ENCODE assay signal across 10 mouse cellular contexts in the genomic region with DNA sequence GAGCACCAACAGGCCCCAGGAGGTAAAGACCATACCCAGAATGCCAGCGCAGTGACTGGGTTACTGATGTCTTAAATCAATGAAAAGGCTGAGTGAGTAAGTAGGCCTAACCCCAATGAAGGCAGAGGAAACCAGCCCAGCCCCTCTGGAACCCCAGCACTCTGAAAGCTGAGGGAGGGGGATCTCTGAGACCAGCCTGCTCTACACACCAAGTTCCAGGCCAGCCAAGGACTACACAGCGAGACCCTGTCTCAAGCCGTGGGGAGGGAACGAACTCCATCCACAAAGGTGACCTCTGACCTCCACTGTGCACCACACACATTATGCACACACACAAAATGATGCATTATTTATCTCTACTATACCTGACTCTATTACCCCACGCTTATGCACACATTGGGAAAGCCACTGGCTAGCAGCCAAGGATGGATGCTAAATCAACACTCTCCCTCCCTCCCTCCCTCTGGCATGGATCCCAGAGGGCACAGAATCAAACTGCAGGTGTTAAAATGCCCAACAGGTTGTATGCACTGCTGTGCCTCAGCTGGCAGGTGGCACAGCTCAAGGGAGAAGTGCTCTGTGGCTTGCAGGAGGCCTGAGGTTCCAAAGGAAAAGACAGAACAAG. TPM values are rescaled to one million over a fixed set of nuclear protein-coding genes. Genes with fewer than 3 reads are reported as not detected.
A peak's percentile ranks its signal among the peaks of the same experiment; 100 is the strongest.
DNase-seq lines count a peak whose midpoint lies in the region; ATAC-seq and TF ChIP-seq lines count a peak whose summit lies in the region.
"Had no signal": no experiment of that assay in that cellular context is flagged by ENCODE, and none has a peak within 500 bp of the region (broad histone marks: within the 10 kb centered on the region; RNA-seq: fewer than 3 reads in every experiment).

No protein-coding gene starts in this region.

- no peaks in the 10 kb centered on the region for H3K36me3 ChIP-seq in neural tube, embryonic 11.5 days (ENCODE audit: control insufficient read depth, insufficient read depth, low read length)
- no peaks in the 10 kb centered on the region for H3K36me3 ChIP-seq in neural tube, embryonic 15.5 days
- no peaks in the 10 kb centered on the region for H3K36me3 ChIP-seq in forebrain, postnatal 0 days (ENCODE audit: insufficient read depth)
- H3K36me3 ChIP-seq in liver, embryonic 12.5 days = no peaks in the 10 kb centered on the region
- H3K36me3 ChIP-seq in stomach, embryonic 15.5 days = no peaks in the 10 kb centered on the region

- no peak overlapping the region for H3K4me2 ChIP-seq in neural tube, embryonic 11.5 days (ENCODE audit: low read depth)
- H3K4me2 ChIP-seq in neural tube, embryonic 15.5 days = no peak overlapping the region
- H3K4me2 ChIP-seq in forebrain, postnatal 0 days (ENCODE audit: low read depth) = no peak overlapping the region
- no peak overlapping the region for H3K4me2 ChIP-seq in liver, embryonic 12.5 days
- H3K4me2 ChIP-seq in stomach, embryonic 15.5 days = no peak overlapping the region
- H3K4me2 ChIP-seq: heart, embryonic 11.5 days had no signal

- H3K4me3 ChIP-seq in neural tube, embryonic 11.5 days (ENCODE audit: low read depth, low read length) = no peak overlapping the region
- no peak overlapping the region for H3K4me3 ChIP-seq in neural tube, embryonic 15.5 days (replicated peaks)
- H3K4me3 ChIP-seq in forebrain, postnatal 0 days (ENCODE audit: low read depth, low read length) = no peak overlapping the region
- H3K4me3 ChIP-seq in liver, embryonic 12.5 days = no peak overlapping the region
- H3K4me3 ChIP-seq in stomach, embryonic 15.5 days (replicated peaks) = no peak overlapping the region

- H3K9me3 ChIP-seq in neural tube, embryonic 11.5 days (ENCODE audit: control insufficient read depth, low read length) = no peaks in the 10 kb centered on the region
- no peaks in the 10 kb centered on the region for H3K9me3 ChIP-seq in neural tube, embryonic 15.5 days (replicated peaks)
- H3K9me3 ChIP-seq in forebrain, postnatal 0 days (ENCODE audit: low read length) = no peaks in the 10 kb centered on the region
- H3K9me3 ChIP-seq in liver, embryonic 12.5 days (replicated peaks) = no peaks in the 10 kb centered on the region
- H3K9me3 ChIP-seq in stomach, embryonic 15.5 days = no peaks in the 10 kb centered on the region

- no peak for DNase-seq in neural tube, embryonic 11.5 days (ENCODE audit: low spot score)
- DNase-seq in forebrain, postnatal 0 days = peak; percentile 24
- DNase-seq in ovary, postnatal 10 days (ENCODE audit: low spot score) = no peak
- no peak for DNase-seq in layer of hippocampus, postnatal 25 days (ENCODE audit: extremely low spot score in 1 of 2, low spot score in 1 of 2)
- no peak for DNase-seq in left cerebral cortex, adult 18-20 months (ENCODE audit: low spot score in 2 of 2)

- peak; percentile 46 for ATAC-seq in neural tube, embryonic 11.5 days (ENCODE audit: insufficient read depth, low FRiP score, low TSS enrichment)
- ATAC-seq in neural tube, embryonic 15.5 days (ENCODE audit: low FRiP score) = no peak
- ATAC-seq in forebrain, postnatal 0 days = no peak
- peak; percentile 66 for ATAC-seq in liver, embryonic 12.5 days
- ATAC-seq in stomach, embryonic 15.5 days (ENCODE audit: insufficient read depth, low FRiP score, low read depth) = peak; percentile 86

- H3K27ac ChIP-seq in neural tube, embryonic 11.5 days (ENCODE audit: low read depth, low read length) = no peak overlapping the region
- H3K27ac ChIP-seq in neural tube, embryonic 15.5 days (replicated peaks) = no peak overlapping the region
- H3K27ac ChIP-seq in forebrain, postnatal 0 days (ENCODE audit: low read depth, low read length) = no peak overlapping the region
- peak overlapping the region; percentile 53 for H3K27ac ChIP-seq in liver, embryonic 12.5 days
- H3K27ac ChIP-seq in stomach, embryonic 15.5 days = peak overlapping the region; percentile 68

- 69% methylated on average over 5 of the region's 5 CpGs for WGBS in neural tube, embryonic 11.5 days
- 41% methylated on average over 5 of the region's 5 CpGs for WGBS in neural tube, embryonic 15.5 days
- WGBS in forebrain, postnatal 0 days = 46% methylated on average over 5 of the region's 5 CpGs
- WGBS in liver, embryonic 12.5 days (ENCODE audit: insufficient replicate concordance) = 55% methylated on average over 5 of the region's 5 CpGs
- WGBS in stomach, embryonic 15.5 days = 45% methylated on average over 5 of the region's 5 CpGs

- TF ChIP-seq CTCF in forebrain, postnatal 0 days (IDR thresholded peaks at IDR 0.05; ENCODE audit: low read depth) = no peak

- H3K9ac ChIP-seq in neural tube, embryonic 11.5 days (ENCODE audit: low read length) = no peak overlapping the region
- no peak overlapping the region for H3K9ac ChIP-seq in neural tube, embryonic 15.5 days (replicated peaks)
- H3K9ac ChIP-seq in forebrain, postnatal 0 days = no peak overlapping the region
- no peak overlapping the region for H3K9ac ChIP-seq in liver, embryonic 12.5 days
- no peak overlapping the region for H3K9ac ChIP-seq in stomach, embryonic 15.5 days

- peaks cover 7% of the 10 kb centered on the region for H3K4me1 ChIP-seq in neural tube, embryonic 11.5 days (ENCODE audit: control insufficient read depth, insufficient read depth, low read length)
- H3K4me1 ChIP-seq in neural tube, embryonic 15.5 days = peaks cover 6% of the 10 kb centered on the region; the same call in 1 of the 2 replicates
- no peaks in the 10 kb centered on the region for H3K4me1 ChIP-seq in forebrain, postnatal 0 days (ENCODE audit: insufficient read depth)
- peaks cover 22% of the 10 kb centered on the region for H3K4me1 ChIP-seq in liver, embryonic 12.5 days
- peaks cover 11% of the 10 kb centered on the region for H3K4me1 ChIP-seq in stomach, embryonic 15.5 days

- H3K27me3 ChIP-seq in neural tube, embryonic 11.5 days (ENCODE audit: control insufficient read depth, insufficient read depth, low read length) = no peaks in the 10 kb centered on the region
- peaks cover 19% of the 10 kb centered on the region for H3K27me3 ChIP-seq in neural tube, embryonic 15.5 days (replicated peaks)
- peaks cover 20% of the 10 kb centered on the region for H3K27me3 ChIP-seq in forebrain, postnatal 0 days (ENCODE audit: insufficient read depth, low read length)
- H3K27me3 ChIP-seq in liver, embryonic 12.5 days (replicated peaks) = peaks cover 31% of the 10 kb centered on the region
- no peaks in the 10 kb centered on the region for H3K27me3 ChIP-seq in stomach, embryonic 15.5 days (replicated peaks)

RNA-seq across cellular contexts. Expression of gene Trim71, which starts 9.7 kb away (rescaled TPM):
- 2.1 and 2.2 TPM in 2 replicates for polyA plus RNA-seq in neural tube, embryonic 11.5 days (2014; fragmentation: Nextera tagmentation; extraction: Ambion mirVana)
- polyA plus RNA-seq in neural tube, embryonic 15.5 days (2015; fragmentation: Nextera tagmentation; extraction: Ambion mirVana) = 0.35 and 0.54 TPM in 2 replicates
- 0.08 and 0.19 TPM in 2 replicates for total RNA-seq in forebrain, postnatal 0 days (2014; rRNA removed)
- 0.10 and 0.13 TPM in 2 replicates for polyA plus RNA-seq in forebrain, postnatal 0 days (2015; fragmentation: Nextera tagmentation; extraction: Ambion mirVana)
- 1.7 and 2.0 TPM in 2 replicates for polyA plus RNA-seq in liver, embryonic 12.5 days (2016; fragmentation: Nextera tagmentation; extraction: Ambion mirVana)
- 2.0 and 2.2 TPM in 2 replicates for polyA plus RNA-seq in stomach, embryonic 15.5 days (2015; fragmentation: Nextera tagmentation; extraction: Ambion mirVana)
- total RNA-seq in layer of hippocampus, postnatal 25 days (2021) = 1 to 10 TPM in 1 of 2 experiments, under 1 TPM in 1; 0.91 to 1.2 TPM
- under 1 TPM; 0.84 to 0.95 TPM for total RNA-seq in left cerebral cortex, adult 18-20 months (2021)

RNA-seq across cellular contexts. Expression of gene C130032M10Rik, which starts 39.0 kb away (rescaled TPM):
- polyA plus RNA-seq in neural tube, embryonic 11.5 days (2014; fragmentation: Nextera tagmentation; extraction: Ambion mirVana) = not detected in 2 replicates
- not detected in 2 replicates for polyA plus RNA-seq in neural tube, embryonic 15.5 days (2015; fragmentation: Nextera tagmentation; extraction: Ambion mirVana)
- not detected in 2 replicates for total RNA-seq in forebrain, postnatal 0 days (2014; rRNA removed)
- polyA plus RNA-seq in forebrain, postnatal 0 days (2015; fragmentation: Nextera tagmentation; extraction: Ambion mirVana) = not detected in 2 replicates
- 0.18 and 0.22 TPM in 2 replicates for polyA plus RNA-seq in liver, embryonic 12.5 days (2016; fragmentation: Nextera tagmentation; extraction: Ambion mirVana)
- 0.19 and 0.64 TPM in 2 replicates for polyA plus RNA-seq in stomach, embryonic 15.5 days (2015; fragmentation: Nextera tagmentation; extraction: Ambion mirVana)
- not detected for total RNA-seq in layer of hippocampus, postnatal 25 days (2021)
- total RNA-seq in left cerebral cortex, adult 18-20 months (2021) = not detected
- total RNA-seq: megakaryocyte progenitor cell, adult 5-6 weeks had no signal

RNA-seq across cellular contexts. Expression of gene Ccr4, which starts 49.8 kb away (rescaled TPM):
- 0.08 TPM in 1 of 2 replicates, not detected in the other for polyA plus RNA-seq in neural tube, embryonic 11.5 days (2014; fragmentation: Nextera tagmentation; extraction: Ambion mirVana)
- polyA plus RNA-seq in neural tube, embryonic 15.5 days (2015; fragmentation: Nextera tagmentation; extraction: Ambion mirVana) = 0.84 TPM in 1 of 2 replicates, not detected in the other
- total RNA-seq in forebrain, postnatal 0 days (2014; rRNA removed) = not detected in 2 replicates
- polyA plus RNA-seq in forebrain, postnatal 0 days (2015; fragmentation: Nextera tagmentation; extraction: Ambion mirVana) = not detected in 2 replicates
- not detected in 2 replicates for polyA plus RNA-seq in liver, embryonic 12.5 days (2016; fragmentation: Nextera tagmentation; extraction: Ambion mirVana)
- 0.04 TPM in 1 of 2 replicates, not detected in the other for polyA plus RNA-seq in stomach, embryonic 15.5 days (2015; fragmentation: Nextera tagmentation; extraction: Ambion mirVana)
- not detected for total RNA-seq in layer of hippocampus, postnatal 25 days (2021)
- not detected for total RNA-seq in left cerebral cortex, adult 18-20 months (2021)
- total RNA-seq: megakaryocyte progenitor cell, adult 5-6 weeks had no signal
- polyA plus RNA-seq: heart, embryonic 11.5 days had no signal

Comparison
In these comparisons a context has a peak if more than half of its experiments do, and no peak if none do; other contexts are left out.
1. ATAC-seq: peak in neural tube, embryonic 11.5 days (single experiment), liver, embryonic 12.5 days (single experiment) and stomach, embryonic 15.5 days (single experiment); none in neural tube, embryonic 15.5 days (single experiment) and forebrain, postnatal 0 days (single experiment).
2. H3K27ac ChIP-seq: peak in liver, embryonic 12.5 days (single experiment) and stomach, embryonic 15.5 days (single experiment); none in neural tube, embryonic 11.5 days (single experiment), neural tube, embryonic 15.5 days (single experiment) and forebrain, postnatal 0 days (single experiment).